Mouse (Mus musculus) embryo, embryonic 10 days (tissue): Measurements from ENCODE around the gene Tmem211.

Experiments
- DNase-seq: peaks from one replicate; pipeline ENCODE4 v3.0.0-alpha.2; 2015; ENCODE audit warnings: low spot score

Gene Tmem211

DNA sequence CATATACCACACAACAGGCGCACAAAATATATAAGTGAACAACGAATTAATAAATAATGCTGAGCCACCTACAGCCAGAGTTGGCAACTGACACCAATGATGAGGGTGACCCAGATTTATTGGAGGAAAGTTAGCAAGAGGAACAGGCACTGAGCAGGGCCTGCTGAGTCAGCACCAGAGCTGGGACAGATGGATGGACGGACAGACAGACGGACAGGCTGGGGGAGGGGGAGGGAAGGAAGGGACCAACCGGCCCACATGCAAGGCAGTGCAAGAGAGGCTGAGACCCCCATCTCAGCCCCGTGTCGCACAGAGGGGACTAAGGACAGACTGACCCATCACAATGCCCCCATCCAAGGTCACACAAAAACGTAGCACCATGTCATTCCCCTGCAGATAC lies 12.7 kb upstream of the Tmem211 start:
- no peak for DNase-seq

DNA sequence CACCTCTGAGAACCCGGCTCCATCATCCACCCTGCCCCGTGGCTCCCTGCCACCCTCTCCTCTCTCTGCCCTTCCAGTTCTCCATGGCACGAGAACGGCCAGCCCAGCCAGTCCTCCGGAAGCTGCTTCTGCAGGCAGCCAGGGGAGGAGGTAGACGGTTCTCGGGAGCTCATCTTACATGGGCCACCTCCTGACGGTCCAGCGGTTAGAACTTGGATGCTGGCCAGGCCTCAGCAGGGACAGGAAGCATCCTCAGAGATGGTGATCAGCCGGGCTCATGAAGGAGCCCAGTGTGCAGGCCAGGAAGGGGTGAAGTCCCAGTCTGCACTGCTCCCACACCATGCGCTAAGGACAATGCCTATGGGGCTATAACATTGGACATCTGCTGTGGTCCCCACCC lies 12.3 kb upstream of the Tmem211 start:
- no peak for DNase-seq

DNA sequence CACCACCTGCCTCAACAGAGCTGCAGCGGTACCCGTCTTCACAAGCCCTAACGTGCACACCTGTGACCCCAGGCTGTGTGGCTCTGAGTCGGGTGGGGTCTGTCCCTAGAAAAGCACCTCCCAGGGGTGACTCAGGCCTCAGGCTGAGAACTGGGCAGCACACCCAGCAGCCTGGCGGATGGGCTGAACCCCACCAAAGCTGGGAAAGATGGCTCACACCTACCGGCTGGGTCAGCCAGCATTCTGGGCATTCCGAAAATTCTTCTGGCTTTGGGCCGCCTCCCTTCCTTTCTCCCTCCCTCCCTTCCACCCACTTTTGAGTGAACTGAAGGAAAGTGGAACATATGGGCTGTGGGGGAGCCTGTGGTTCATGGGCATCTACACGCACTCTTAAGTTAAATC lies 11.1 kb upstream of the Tmem211 start:
- DNase-seq, result no peak

DNA sequence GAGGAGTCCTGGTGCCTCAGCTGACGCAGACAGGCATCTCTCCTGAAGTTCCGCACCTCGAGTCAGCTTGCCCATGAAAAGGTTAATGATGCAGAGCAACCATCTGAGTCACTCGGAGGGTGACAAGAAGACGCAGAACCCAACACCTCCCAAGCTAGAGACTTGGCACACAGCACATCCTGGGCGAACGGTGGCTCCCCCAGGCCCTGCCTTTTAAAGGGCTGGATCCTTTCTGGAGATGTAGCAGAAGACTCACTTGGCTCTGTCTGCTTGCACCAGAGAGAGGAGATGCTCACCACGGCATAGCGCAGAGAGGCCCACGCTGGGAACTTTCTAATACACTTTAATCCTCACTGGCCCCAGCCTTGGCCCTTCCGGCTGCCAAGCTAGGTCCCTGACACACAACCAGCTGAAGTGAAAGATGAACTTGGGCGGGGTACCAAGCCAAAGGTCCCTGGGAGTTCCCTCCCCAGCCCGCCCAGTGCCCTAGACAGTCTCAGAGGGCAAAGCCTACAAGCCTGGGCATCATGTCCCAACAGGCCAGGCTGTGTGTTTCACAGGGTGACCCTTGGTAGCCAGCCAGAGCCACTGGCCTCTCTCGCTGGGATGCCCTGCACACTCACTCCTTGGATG lies 10.3 kb upstream of the Tmem211 start:
- DNase-seq, result no peak

DNA sequence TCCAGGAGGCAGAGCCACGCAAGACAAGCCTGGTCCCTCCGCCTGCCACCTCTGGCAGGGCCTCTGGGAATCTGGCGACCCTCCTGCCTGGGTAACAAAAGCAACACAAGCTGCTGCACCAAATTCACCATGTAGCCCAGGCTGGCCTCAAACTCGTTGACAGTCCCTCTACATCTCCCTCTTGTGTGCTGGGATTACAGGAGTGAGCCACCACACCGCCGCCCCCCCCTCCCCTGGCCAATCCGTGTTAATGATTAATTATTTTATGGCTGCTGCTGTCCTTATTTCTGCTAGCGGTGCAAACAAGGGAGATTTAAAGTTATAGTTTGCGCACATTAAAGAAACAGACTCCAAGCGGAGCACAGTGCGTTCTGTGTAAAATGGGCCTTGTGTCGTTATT lies 9.6 kb upstream of the Tmem211 start:
- no peak for DNase-seq

DNA sequence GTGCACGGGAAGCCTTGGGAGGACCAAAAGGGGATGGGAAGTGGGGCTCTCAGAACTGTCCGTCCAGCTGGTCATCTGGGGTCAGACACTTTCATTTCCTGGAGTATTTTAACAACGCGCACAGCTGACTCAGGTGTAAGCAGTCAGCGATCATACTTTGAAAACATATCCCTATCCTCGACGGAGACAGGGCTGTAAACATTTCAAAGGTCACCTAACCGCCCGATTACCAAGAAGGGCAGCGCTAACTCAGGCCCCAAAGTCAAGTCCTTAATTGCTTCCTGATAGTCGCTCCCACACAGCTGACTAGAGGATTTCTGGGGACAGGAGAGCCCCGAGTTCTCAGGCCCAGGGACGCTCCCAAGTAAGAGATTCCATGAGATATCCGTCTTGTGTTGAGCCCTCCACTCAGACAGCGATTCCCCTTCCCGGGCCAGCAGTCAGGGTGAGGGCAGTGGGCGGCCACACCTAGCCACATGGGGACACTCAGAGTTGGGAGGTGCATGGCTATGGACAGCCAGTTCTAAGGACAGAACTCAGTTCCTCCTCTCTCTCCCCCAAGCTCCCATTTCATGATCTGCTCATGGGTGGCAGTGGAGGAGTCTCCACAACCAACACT lies 8.0 kb upstream of the Tmem211 start:
- DNase-seq, result no peak

DNA sequence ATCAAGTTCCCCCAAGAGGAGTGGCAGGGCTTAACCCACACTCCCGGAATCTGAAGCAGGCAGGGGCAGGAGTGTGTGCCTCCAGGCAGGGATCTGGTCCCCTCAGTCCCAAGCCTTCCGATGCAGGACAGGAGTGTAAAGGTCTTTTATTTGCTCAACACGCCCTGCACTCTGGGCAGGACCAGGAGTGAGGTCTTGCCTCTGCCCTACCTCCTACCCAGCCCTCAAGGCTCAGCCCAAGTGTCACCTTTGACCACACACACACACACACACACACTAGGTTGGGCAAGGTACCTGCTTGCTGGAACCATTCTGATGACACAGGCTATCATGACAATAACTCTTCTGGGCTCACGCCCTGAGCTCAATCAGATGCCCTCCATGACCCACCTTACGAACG lies 7.3 kb upstream of the Tmem211 start:
- no peak for DNase-seq

DNA sequence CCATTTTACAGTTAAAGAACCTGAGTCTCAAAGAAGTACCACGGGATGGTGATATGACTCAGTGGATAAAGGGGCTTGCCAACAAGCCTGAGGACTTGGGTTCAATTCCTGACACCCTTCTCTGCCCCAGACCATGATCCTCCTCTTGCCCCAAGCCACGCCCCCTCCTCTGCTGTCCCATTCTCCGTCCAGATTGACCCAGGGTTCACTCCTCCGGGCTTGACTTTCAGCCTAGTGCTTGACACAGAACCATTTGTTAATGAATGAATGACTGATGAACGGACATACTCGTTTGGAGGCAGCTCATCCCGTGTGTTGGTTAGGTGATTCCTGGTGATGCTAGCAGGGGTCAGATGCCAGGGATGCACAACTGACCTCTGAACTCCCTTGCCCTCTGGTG lies 6.8 kb upstream of the Tmem211 start:
- no peak for DNase-seq

DNA sequence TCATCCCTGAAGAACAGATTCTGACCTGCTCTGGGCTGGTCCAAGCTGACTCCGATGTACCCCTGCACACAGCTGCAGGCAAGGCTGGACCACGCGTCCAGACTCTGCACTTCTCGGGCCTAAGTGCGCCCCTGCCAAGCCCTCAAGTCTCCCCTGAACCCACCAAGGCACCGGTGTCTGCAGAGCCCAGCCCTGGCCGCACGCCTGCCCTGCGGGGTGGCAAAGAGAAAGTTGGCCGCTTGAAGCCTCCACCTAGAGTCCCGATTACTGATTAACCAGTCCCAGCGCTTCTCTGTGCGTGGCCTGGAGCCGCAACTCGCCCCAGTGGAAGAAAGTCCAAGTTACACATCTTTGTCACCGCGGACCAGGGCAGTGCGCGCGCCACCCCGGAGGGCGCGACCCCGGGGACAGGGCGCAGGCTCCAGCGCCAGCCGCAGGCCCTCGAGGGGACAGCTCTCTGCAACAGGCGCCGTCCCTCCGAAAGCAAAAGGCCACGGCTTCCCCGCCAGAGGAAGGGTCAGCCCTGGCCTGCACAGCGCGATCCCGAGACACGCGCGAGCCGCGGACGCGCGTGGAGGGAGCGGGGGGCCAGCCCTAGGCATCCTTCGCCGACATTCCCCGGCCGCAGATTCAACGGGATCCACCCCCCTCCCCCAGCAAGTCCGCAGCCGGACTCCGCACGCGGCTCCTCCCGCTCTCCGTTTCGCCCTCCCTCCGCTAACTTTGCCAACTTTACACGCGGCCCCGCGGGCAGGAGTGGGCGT lies 6.1 kb upstream of the Tmem211 start:
- peak; percentile 60 for DNase-seq

DNA sequence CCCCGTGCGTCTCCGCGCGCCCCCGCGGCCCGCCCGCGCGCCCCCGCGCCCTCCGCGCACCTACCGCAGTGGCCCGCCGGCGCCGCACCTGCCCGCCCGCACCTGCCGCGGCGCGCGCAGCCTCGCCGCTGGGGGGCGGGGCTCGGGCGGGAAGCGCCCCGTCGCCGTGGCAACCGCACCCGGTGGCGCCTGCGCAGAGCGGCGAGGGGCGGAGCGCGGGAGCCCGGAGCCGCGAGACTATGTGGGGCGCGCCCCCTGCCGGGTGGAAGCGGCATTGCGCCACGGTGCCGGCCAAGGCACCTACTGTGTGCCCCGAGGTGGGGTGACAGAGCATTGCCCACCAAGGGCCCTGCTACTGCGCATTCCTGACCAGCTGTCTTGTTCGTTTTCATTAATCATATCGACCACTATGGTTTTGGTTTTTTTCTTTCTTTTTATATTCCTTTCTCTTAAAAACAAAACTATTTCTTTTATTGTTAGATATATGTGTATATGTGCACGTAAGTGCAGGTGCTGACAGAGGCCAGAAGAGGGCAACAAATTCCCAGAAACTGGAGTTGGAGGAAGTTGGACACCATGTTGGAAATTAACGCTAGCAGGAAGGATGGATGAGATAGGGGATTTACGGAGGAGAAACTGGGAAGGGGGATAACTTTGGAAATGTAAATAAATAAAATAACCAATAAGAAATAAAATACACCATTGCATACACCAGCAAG lies 5.4 kb upstream of the Tmem211 start, which contains the start of gene 2900026A02Rik:
2900026A02Rik (minus strand) TSS at position 90 of the 719 bp plus-strand sequence.
- DNase-seq, result peak; percentile 76

DNA sequence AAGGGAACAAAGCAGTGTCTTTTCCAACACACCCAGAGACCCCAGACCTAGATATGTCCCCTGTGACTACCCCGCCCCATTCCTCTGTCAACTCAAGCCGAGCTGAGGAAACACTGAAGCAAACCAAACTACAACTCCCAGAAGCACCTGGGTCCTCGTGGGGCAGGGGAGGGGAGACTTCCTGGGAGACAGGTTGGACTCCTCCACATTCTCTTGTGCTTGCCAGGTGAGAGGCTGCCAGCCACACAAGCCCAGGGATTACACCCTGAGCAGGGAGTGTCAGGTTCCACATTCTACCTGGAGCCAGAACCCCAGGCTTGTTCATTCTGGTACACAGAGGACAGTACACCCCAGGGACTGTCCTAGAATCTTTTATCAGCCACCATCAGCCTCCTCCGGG lies 2.8 kb upstream of the Tmem211 start:
- no peak for DNase-seq

DNA sequence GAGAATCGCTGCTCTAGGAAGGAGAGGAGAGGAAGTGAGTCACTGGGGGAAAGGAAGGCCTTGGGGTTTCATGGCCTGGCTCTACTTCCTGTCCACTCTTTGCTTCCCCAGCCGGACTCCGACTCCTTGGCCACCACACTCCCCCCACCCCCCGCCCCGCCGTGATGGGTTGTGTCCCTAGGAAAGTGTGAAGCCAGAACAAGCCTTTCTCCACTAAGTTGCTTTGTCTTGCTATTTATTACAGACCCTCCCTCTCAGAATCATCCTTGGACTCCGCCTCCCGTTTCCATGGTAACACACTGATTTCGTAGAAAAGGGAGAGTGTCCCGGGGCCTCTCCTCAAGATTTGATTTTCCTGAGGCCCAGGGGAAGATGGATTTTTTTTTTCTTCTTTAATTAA lies 1.4 kb upstream of the Tmem211 start:
- DNase-seq, result peak; percentile 87

DNA sequence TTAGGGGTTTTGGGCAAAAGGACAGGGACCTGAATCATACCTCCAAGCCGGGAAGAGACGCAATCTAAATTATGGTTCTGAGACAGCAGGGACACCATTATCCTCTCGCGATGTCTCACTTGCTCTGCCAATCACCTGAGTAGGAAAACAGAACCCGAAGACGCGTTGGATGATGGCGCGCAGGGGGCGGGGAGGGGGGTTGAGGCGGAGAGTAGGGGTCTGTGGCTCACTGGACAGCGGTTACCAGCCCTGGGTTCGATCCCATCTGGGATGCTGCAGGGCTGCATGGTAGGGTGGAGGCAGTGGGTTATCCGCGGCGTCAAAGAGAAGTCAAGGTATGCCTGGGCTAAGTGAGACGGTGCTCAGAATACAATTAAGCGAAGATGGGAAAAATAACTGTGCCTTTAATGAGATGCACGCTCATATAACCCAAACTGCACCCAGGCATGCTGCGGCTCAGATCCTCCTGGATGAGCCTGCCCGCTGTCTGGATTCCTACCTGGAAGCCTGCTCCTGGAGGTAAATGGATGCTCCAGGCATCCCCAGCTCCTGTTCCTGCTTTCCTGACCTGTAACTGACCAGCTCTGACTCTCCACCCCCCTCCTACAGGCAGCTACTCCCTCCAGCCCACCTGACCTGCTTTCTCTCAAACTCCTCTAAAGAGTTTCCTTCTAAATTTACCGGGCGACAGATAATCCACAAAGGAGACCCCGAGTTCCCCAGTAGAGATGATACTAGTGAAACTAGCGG lies 848 bp upstream of the Tmem211 start:
- DNase-seq, result peak; percentile 59

DNA sequence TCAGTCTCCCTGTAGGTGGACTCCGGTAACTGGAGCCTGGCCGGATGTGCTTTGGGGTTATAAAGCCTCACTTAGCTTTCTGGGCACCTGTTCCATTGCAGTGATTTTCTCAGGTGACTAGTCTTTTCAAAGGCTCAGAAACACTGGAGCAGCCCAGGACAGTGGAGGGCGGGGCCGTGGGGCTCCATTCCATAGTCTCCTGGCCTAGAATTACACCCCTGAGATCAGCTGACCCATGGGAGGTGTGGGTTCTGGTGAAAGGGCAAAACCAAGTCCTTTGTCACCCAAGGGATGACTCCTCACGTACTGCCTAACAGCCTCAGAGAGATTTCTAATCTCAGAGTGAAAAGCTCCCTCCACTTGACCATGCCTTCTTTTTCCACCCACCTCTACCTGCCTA lies 3.5 kb downstream of the Tmem211 start:
- DNase-seq, result no peak

DNA sequence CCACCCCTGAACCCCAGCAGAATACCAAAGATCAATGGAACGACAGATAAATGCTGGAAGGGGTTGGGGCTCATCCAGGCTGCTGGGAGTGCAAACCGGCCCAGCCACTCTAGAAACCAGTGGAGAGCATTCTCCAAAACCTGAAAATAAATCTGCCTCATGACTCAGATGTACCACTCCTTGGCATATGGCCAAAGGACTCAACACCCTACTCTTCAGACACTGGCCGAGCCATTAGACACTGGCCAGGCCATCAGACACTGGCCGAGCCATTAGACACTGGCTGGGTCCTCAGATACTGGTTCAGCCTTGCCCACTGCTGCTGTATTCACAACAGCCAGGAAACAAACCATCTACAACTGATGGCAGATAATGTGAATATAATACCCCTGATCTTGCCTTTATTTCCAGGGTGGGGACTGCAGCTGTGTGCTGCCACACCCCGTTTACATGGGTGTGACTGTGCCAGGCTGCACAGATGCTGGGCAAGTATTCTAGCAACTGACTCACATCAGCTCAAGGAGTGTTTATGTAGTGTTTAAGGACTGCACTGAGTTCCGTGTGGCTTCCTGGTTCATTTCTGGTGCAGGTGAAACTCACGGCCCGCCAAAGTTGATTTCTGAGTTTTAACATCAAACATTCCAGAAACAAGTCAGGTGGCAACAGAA lies 22.7 kb downstream of the Tmem211 start:
- no peak for DNase-seq

DNA sequence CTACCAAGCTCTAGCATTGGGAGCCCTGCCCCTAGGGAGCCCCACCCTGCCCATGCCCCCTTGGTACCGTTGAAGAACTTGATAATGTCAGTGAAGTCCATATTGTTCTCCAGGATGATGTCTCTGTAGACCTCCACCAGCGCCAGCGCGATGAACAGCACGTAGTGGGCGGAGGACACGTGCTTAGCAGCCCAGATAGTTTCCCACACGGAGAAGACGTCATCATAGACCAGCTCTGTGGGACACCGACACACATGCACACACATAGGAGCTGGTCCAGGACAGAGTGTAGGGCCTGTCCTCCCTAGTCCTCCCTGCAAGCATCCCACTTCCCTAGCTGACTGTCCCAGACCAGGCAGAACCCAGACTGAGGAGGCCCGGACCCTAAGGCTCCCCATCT lies 24.1 kb downstream of the Tmem211 start:
- no peak for DNase-seq

DNA sequence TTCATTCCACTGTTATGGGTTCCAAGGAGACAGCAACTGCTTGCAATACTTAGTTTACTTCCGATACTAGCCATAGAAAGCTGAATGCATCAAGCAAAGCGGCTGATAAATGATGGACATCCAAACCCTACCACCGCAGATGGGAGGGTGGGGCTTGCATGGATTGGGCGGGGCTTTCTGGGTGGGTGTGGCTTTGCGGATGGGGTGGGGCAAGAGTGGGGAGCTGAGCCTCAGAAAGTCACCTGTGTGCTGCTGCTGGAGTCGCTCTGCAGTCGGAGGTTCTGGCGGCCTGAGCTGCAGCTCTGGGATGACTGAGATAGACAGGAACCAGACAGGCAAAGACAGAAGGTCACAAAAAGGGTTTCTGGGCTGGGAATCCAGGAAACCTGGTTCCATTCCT lies 38.9 kb downstream of the Tmem211 start:
- DNase-seq, result no peak

DNA sequence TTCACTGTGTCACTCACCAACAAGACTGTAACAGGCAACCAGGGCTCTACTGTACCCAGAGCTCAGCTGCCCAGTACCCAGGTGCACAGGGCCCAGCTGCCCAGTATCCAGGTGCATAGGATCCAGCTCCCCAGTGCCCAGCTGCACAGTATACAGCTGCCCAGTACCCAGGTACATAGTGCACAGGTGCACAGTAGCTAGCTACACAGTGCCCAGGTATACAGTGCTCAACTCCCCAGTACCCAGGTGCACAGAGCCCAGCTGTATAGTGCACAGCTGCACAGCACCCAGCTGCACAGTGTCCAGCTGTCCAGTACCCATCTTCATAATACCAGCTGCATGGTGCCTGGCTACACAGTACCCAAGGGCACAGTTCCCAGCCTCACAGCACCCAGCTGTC lies 41.5 kb downstream of the Tmem211 start:
- no peak for DNase-seq

DNA sequence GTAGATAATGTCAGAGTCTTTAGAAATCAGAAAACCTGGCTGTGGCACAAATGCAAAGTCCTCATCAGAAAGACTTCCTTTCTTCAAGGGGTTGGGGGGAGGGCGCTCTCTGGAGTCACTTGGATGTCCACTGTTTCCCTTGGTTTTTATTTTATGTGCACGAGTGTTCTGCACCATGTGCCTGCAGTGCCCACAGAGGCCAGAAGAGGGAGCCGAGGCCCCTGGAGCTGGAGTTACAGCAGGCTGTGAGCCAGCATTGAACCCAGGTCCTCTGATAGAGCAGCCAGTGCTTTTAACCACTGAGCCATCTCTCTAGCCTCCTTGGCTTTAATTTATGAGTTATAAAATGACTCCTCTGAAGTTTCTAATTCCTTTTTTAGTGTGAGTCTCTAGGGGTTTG lies 43.3 kb downstream of the Tmem211 start:
- no peak for DNase-seq

DNA sequence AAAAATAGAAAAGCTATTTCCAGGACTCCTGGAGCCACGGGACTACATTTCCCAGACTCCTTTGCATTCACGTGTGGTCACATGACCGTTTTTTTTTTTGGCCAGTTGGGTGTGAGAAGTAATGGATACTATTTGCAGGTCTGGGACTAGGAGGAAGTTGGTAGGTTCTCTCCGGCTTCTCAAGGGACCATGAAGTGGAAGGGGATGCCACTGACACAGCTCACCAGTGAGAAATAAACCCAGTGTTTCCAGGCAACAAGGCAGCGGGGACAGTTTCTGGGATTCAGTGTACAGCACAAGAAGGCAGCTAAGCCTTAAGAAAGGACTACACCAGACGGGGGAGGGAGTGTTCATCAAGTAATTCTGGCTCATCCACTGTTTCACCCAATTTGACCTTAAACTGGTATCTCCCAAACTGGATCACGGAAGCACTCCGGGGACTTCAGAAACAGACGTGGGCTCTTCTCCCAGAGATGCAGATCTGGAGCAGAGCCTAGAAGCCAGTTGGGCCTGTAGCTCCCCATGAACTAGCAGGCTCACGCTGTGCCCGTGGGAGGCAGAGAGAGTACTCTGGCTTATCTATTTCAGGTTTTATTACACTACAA lies 44.6 kb downstream of the Tmem211 start:
- DNase-seq, result peak; percentile 49

DNA sequence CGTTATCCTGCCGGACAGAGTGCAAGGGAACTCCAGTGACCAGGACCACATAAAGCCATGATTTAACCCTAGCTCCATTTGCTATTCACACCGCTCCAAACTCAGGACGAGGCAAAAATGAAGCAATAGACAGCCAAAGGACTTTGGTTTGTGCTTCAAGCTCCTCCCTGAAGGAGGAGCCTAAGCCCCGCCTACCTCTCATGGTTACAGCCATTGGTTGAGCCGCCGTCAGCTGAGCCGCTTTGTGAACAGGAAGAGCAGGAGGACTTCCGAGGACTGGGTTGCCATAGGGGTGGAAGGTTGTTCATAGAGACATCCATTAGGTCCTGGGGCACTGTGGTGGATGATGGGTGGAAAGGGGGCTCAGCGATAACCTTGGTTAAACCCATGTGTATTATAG lies 49.1 kb downstream of the Tmem211 start:
- DNase-seq, result no peak
